Mouse (Mus musculus) liver, postnatal 0 days (tissue): Measurements from ENCODE around the gene Olfr282.

Experiments used
- CTCF ChIP-seq: sonication (generic); IDR thresholded peaks from 2 replicates; pipeline ENCODE4 v1.5.1; 2016; ENCODE audit warnings: antibody characterized with exemption, low read depth
- EP300 ChIP-seq: IDR thresholded peaks from 2 replicates; pipeline ENCODE4 v1.6.1; 2016; ENCODE audit warnings: antibody characterized with exemption, low read depth, mild to moderate bottlenecking

DNA sequence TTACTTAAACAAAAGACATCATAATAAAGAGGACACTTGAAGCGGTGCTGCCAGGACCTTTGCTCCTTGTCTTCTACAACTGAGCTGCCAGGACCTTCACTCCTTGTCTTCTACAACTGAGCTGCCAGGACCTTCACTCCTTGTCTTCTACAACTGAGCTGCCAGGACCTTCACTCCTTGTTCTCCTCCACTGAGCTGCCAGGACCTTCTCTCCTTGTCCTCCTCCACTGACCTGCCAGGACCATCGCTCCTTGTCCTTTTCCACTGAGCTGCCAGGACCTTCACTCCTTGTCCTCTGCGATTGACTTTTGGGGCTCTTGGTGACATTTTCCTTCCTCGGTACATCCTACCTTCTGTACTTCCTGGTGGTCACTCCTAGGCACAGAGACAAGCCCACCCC lies 17.5 kb downstream of the Olfr282 start:
- TF ChIP-seq CTCF: no peak
- TF ChIP-seq EP300: no peak
